Mouse (Mus musculus) right cerebral cortex, adult 2 months (tissue): Measurements from ENCODE around the gene Dlg2.

Experiments
- DNase-seq, 2 experiments: peaks; one replicate each; pipeline ENCODE4 v3.0.0; 2021 to 2022; ENCODE audit warnings: low spot score in 2 of 2

Dlg2 gene

GRCm38 (mm10) chr7:91567423-91567822, 1091.0 kb downstream of the Dlg2 start:
- no peak for DNase-seq

DNA sequence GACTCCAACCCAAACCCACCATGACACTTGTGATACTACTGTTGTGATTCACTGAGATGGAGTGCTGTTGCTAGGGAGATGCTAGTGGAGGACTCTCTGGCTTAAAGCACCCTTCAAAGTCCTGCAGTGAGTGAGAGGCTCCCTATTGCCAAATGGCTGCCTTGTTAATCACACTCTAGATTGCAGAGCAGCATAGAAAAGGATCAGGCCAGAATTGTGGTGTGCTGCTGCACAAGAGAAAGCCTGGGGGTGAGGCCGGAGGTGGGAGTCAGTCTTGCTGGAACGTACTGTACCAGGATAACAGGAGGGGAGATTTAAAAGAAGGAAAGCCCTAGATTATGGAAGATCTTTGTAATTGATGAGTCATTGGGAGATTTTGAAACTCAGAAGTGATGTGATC, 1094.5 kb downstream of the Dlg2 start:
- no peak for DNase-seq

DNA sequence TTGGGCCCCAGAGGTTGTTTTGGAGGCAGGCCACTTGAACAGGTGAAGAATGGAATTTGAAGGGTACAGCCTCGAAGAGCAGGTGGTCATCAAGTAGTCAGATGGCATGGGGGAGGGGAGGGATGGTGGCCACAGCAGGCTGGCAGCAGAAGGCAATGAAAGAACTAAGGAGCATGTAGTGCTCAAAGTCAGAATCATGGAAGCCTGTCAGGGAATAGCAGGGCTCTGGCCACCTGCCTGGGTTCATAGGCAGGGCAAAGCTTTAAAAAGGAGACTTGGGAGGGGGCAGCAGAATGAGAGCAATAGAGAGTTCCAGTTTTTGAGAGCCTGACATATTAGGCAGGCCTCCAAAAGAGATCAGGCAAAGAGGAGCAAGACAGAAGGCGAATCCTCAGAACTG, 1096.2 kb downstream of the Dlg2 start:
- DNase-seq: no peak

GRCm38 (mm10) chr7:91573321-91573720, 1096.8 kb downstream of the Dlg2 start:
- DNase-seq: no peak

DNA sequence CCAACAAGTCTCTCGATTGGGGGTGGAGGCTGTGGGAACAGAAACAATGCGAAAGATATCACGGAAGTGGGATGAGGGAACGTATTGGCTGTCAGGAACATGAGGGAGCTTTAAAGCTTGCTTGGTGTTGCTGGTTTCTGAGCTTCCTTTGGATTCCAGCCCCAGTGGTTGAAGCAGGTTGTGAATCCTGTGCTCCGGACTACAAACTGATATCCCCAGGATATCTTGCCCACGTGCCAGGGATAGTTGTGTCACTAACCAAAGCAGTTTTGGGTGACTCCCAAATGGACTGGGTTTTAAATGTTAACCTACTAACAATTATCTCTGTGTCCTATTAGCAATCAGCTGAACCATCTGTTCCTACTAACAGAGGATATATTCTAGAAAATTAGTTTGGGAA, 1099.7 kb downstream of the Dlg2 start:
- DNase-seq: no peak

DNA sequence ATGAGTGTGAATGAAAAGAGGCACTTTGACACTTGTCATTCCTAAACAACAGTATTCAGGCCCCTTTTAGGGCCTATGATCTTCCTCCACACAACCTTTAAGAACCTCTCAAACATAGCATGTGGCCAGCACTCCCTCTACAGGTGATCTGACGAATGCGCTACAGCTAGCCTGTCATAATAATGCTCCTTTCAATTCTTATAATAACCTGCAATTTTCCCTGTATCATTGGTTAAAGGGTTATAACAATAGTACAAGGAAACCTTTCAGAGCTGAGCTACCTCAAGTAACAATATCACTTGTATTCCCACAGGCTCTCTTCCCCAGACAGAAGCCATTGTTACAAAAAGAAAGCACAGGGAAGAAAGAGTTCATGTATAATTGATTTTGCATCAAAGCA, 1105.7 kb downstream of the Dlg2 start:
- DNase-seq: no peak

DNA sequence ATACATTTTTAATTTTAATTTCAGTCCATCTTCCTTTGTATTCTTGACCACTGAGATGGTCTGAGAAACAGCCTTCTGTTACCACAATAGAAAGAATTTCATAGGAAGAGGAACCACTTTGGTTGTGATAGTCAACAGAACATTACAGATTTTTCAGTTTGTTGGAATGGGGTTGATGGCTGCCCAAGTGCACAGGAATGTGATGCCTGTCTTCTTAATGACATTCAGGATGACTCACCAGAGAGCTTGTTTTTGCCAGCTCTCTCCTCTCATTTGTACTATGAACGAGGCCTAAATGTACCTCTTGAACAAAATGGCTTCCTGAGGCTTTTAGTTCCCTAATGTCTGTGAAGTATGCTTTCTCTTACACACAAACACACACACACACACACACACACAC, 1107.1 kb downstream of the Dlg2 start:
- DNase-seq: no peak

DNA sequence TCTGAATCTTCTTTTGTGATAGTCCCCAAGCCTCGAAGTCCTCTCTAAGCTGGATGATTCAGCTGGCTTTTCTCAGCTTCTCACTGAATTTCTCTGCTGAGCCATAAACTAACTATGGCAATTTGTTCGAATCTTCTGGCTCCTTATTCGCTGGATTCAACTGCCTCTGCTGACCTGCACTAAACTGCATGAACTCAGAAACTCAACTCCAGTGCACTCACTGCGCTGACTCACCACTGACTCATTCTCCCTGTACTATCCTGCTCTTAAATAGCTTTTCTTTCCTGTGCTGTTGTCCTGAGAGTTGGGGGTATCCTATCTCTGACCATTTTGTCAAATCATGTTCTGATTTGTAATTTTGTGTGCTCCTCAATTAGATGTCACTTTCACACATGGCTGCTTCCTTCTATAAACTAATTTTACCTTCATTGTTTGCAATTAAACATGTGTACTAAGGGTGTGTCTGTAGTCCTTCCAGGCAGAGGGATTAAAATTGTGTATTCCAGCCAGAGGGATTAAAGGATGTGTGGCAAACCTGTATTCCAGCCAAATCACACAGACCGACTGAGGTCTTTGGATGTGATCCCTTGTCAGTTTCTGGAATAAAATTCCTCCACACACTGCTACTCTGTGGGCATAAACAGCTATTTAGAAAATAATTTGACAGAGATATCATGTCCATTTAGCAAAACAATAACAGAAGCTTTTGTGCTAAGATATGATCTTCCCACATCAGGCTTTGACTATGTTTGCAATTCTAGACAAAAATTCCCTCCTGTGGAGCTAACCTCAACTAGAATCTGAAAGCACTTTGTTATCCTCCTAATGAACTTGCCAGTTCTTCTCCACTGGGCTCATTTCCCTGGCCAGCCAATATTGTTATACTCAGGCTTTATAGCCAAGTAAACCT, 1115.0 kb downstream of the Dlg2 start:
- DNase-seq: no peak

DNA sequence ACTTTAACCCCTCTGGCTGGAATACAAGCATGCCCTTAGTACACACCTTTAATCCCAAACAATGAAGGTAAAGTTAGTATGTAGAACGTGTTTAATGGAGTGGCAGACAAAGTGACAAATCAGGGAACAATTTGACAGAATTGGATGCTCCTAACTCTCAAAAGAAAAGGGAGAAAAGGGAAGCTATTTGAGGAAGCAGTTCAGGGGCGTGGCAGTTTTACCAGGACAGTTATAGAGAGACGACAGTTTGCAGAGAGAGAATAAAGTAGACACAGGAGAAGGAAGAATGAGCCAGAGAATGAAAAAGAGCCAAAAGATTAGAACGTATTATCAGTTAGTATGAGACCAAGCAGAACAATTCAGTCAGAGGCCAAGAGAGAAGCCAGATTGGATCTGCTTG, 1122.1 kb downstream of the Dlg2 start:
- no peak for DNase-seq

DNA sequence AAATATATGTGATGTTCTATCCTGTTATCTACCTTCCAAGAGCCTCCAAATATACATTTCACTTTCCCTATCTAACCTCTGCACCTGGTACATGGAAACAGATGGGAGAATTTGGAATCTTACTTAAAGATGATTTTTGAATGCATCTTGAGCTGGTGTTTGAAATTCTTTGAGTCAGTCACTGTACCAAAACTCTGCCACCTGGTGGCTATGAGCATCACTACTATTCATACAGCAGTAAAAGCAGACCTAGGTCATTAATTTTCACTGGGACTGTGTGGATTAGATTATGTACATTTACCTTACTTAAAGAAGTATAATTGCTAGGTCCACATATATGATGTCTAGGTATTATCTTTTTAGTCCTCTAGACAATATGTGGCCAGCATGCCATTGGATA, 1124.8 kb downstream of the Dlg2 start:
- DNase-seq: no peak

DNA sequence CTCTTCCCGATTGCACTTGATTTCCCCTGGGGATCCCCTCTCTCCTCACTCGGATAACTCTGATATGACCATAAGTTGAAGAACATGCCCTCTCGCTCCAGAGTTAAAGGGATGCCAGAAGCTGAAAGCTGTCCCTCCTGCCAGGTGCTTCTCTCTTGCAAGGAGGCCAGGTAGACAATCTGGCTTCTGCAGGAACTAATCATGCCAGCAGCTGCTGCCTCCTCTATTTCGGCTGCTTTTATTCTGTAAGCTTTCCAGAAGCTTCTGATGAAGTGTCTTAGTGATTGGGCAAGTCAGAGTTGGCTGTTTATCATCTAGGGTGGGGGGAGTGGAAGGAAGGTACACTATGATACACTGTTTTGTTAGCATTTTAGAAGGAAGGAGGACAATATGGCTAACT, 1127.1 kb downstream of the Dlg2 start:
- DNase-seq: no peak

DNA sequence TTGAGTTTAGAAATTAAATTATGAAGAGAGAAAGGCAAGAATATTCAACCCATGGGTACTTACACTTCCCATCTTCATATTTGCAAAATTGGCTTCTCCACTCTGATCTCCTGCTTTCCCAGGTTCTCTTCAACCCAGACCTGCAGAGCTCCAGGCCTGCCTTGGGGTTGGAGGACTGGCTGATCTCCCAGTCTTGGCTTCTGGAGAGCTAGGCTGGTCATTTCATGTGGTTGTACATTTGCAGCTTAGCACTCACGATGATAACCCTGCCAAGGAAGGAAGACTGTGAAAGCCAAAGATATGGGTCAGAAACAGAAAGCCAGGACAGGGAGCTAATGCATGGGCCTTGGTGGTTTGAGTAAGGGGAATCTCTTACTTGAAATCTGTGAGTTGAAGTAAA, 1176.6 kb downstream of the Dlg2 start:
- no peak for DNase-seq

GRCm38 (mm10) chr7:91659498-91659897, 1183.0 kb downstream of the Dlg2 start:
- DNase-seq: no peak

- peak; percentile 71 to 75 for DNase-seq
Measured at GRCm38 (mm10) chr7:91672236-91673017, 1196.0 kb downstream of the Dlg2 start.

- no peak for DNase-seq
Measured at GRCm38 (mm10) chr7:91674401-91674800, 1197.9 kb downstream of the Dlg2 start.

GRCm38 (mm10) chr7:91677934-91678333, 1201.5 kb downstream of the Dlg2 start:
- no peak for DNase-seq

GRCm38 (mm10) chr7:91687930-91688329, 1211.5 kb downstream of the Dlg2 start:
- no peak for DNase-seq

DNA sequence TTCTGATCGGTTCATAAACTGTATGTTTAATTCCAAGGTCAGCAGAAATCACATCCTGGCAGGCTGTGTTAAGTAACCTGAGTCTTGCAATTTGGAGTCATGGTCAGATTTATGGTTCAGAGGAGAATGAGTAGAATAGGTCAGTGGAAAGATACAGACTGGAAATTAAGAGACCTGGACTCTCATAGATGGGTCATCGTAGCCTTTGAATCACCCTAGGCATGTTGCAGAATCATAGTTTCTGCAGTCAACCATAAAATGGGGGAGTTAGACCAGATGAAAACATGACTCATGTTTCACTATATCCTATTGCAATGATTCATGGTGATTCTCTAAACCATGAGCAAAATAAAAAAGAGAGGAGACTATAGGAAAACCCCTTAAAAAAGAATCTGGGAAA, 1213.4 kb downstream of the Dlg2 start:
- no peak for DNase-seq

DNA sequence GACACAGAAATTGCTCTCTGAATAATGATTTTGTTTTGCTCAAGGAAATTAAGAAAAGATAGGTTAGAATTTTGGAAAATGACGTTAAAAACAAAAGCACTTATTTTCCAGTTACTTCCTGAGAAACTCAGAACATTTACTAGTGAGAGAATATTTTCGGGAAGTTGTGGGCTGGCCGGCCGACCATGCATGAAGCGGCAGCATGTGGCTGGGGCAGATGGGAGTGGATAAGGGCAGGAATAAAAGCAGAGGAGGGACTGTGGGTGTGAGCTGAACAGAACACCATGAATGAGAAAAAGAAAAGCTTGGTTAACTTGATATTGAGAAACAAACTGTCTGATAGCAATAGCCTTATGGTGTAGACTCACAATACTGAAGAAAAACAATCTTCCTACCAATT, 1233.4 kb downstream of the Dlg2 start:
- DNase-seq: peak; percentile 46 to 52

DNA sequence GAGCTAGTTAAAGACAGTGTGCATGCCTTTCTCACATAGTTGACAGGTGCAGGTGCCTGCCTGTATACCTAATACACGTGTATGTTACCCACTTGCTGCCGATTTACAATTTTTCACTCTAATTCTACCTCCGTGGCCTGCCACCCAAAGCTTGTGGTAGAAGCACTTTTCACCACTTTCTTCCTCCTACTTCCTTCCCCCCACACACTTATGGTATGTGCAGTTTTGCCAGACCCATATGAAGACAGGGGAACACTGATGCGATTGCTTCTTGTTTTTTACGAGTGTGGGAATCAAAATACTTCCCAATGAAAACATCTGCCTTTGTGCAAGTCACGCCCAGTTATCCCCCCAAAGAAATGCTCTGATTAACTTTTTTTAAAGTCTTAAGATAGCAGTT, 1234.7 kb downstream of the Dlg2 start:
- DNase-seq: peak; percentile 33 to 46

- DNase-seq: no peak
Measured at GRCm38 (mm10) chr7:91715776-91716175, 1239.3 kb downstream of the Dlg2 start.

- no peak for DNase-seq
Measured at GRCm38 (mm10) chr7:91716696-91717095, 1240.2 kb downstream of the Dlg2 start.

GRCm38 (mm10) chr7:91720318-91720717, 1243.8 kb downstream of the Dlg2 start:
- DNase-seq: no peak
